Mouse (Mus musculus) ES-E14 (cell line): ENCODE data around the gene Gm15155.

ENCODE experiments used
- CHD2 ChIP-seq: IDR thresholded peaks from 2 replicates; pipeline ENCODE4 v1.6.1; 2014; ENCODE audit warnings: mild to moderate bottlenecking, low read depth, low read length, inconsistent platforms
- HCFC1 ChIP-seq: IDR thresholded peaks from 2 replicates; pipeline ENCODE4 v1.6.1; 2012; ENCODE audit warnings: low read length, inconsistent platforms, borderline replicate concordance; ENCODE audit not compliant: insufficient read depth
- MAFK ChIP-seq: IDR thresholded peaks from 2 replicates; pipeline ENCODE4 v1.6.1; 2014; ENCODE audit warnings: mild to moderate bottlenecking, low read depth, low read length, inconsistent platforms; ENCODE audit not compliant: insufficient read depth
- ZC3H11A ChIP-seq: IDR thresholded peaks from 2 replicates; pipeline ENCODE4 v1.6.1; 2012; ENCODE audit warnings: low read depth, mild to moderate bottlenecking, inconsistent platforms, low read length, borderline replicate concordance

GRCm38 (mm10) chrX:155622527-155622926, 2.0 kb upstream of the Gm15155 start:
- TF ChIP-seq CHD2: no peak
- TF ChIP-seq MAFK: no peak
- no peak for TF ChIP-seq ZC3H11A
- no peak for TF ChIP-seq HCFC1
